18 mouse cellular contexts compared by ENCODE assay signal in genomic region chr15:62331138-62331800, GRCm38 (mm10).
A peak's percentile ranks its signal among the peaks of the same experiment; 100 is the strongest.
DNase-seq lines count a peak whose midpoint lies in the region; ATAC-seq and TF ChIP-seq lines count a peak whose summit lies in the region.
"Had no signal": no experiment of that assay in that cellular context is flagged by ENCODE, and none has a peak within 500 bp of the region (broad histone marks: within the 10 kb centered on the region; RNA-seq: fewer than 3 reads in every experiment).

No protein-coding gene starts in this region.

- TF ChIP-seq CTCF in liver, adult 2 months (IDR thresholded peaks at IDR 0.05; ENCODE audit: low read depth, low read length) = peak; percentile 56
- peak; percentile 58 for TF ChIP-seq CTCF in intestine, postnatal 0 days (IDR thresholded peaks at IDR 0.05; ENCODE audit: low read depth)

- no peaks in the 10 kb centered on the region for H3K36me3 ChIP-seq in liver, adult 2 months (ENCODE audit: control insufficient read depth, insufficient read depth, low read length)
- no peaks in the 10 kb centered on the region for H3K36me3 ChIP-seq in liver, embryonic 12.5 days
- H3K36me3 ChIP-seq in intestine, postnatal 0 days (ENCODE audit: control insufficient read depth, insufficient read depth) = no peaks in the 10 kb centered on the region
- H3K36me3 ChIP-seq: embryonic facial prominence, embryonic 13.5 days; limb, embryonic 10.5 days; midbrain, embryonic 10.5 days had no signal

- no peaks in the 10 kb centered on the region for H3K27me3 ChIP-seq in liver, adult 2 months (ENCODE audit: control insufficient read depth, insufficient read depth, low read length)
- H3K27me3 ChIP-seq in liver, embryonic 12.5 days (replicated peaks) = no peaks in the 10 kb centered on the region
- no peaks in the 10 kb centered on the region for H3K27me3 ChIP-seq in intestine, postnatal 0 days (replicated peaks; ENCODE audit: control insufficient read depth, insufficient read depth, low read length)
- H3K27me3 ChIP-seq: embryonic facial prominence, embryonic 13.5 days had no signal

- ATAC-seq in liver, embryonic 12.5 days = no peak
- no peak for ATAC-seq in intestine, postnatal 0 days
- ATAC-seq in megakaryocyte progenitor cell, adult 5-6 weeks (replicated peaks; ENCODE audit: poor library complexity) = no peak
- ATAC-seq: forebrain, postnatal 0 days; hindbrain, embryonic 16.5 days had no signal

- no peak overlapping the region for H3K4me2 ChIP-seq in liver, embryonic 12.5 days
- no peak overlapping the region for H3K4me2 ChIP-seq in intestine, postnatal 0 days (replicated peaks; ENCODE audit: low read depth)
- H3K4me2 ChIP-seq: embryonic facial prominence, embryonic 13.5 days had no signal

- no peak for TF ChIP-seq POLR2A in liver, adult 2 months (IDR thresholded peaks at IDR 0.05; ENCODE audit: extremely low read depth, insufficient read depth, low read length)

- H3K9me3 ChIP-seq in liver, embryonic 12.5 days (replicated peaks) = no peaks in the 10 kb centered on the region
- no peaks in the 10 kb centered on the region for H3K9me3 ChIP-seq in intestine, postnatal 0 days (ENCODE audit: control insufficient read depth)
- H3K9me3 ChIP-seq: embryonic facial prominence, embryonic 13.5 days; limb, embryonic 10.5 days; midbrain, embryonic 10.5 days had no signal

- no peak overlapping the region for H3K4me3 ChIP-seq in liver, adult 2 months (ENCODE audit: insufficient read depth, low read depth, low read length)
- H3K4me3 ChIP-seq in liver, embryonic 12.5 days = no peak overlapping the region
- no peak overlapping the region for H3K4me3 ChIP-seq in intestine, postnatal 0 days (ENCODE audit: low read depth, low read length)
- H3K4me3 ChIP-seq: embryonic facial prominence, embryonic 13.5 days; left cerebral cortex, adult 2 months; limb, embryonic 10.5 days; midbrain, embryonic 10.5 days had no signal

- peaks cover 28% of the 10 kb centered on the region for H3K4me1 ChIP-seq in liver, adult 2 months (ENCODE audit: control insufficient read depth, insufficient read depth, low read length)
- H3K4me1 ChIP-seq in liver, embryonic 12.5 days = peaks cover 54% of the 10 kb centered on the region
- 0 out of 2 replicates have a peak, but pooled peaks cover 3% of the 10 kb centered on the region for H3K4me1 ChIP-seq in intestine, postnatal 0 days (replicated peaks; ENCODE audit: control insufficient read depth, insufficient read depth, low read length)

- peak; percentile 62 for DNase-seq in heart, adult 11 months
- DNase-seq in heart, postnatal 4 days = no peak
- peak; percentile 83 for DNase-seq in liver, adult 2 months (ENCODE audit: extremely low read depth, low read depth, low spot score)
- peak; percentile 8 to 29 for DNase-seq in kidney, postnatal 4 days
- DNase-seq in cerebellum, adult 9-11 months = no peak
- DNase-seq: cerebellum, adult 9-10 months; forebrain, postnatal 0 days; gastrocnemius, postnatal 10 days; heart, postnatal 10 days; right cerebral cortex, postnatal 25 days had no signal

- 49% methylated on average over 3 of the region's 3 CpGs for WGBS in liver, adult 2 months
- 72% methylated on average over 3 of the region's 3 CpGs for WGBS in liver, embryonic 12.5 days (ENCODE audit: insufficient replicate concordance)
- 79% methylated on average over 3 of the region's 3 CpGs for WGBS in intestine, postnatal 0 days

- H3K27ac ChIP-seq in liver, adult 2 months (replicated peaks; ENCODE audit: insufficient read depth, low read depth, low read length) = peak overlapping the region; percentile 62
- no peak overlapping the region for H3K27ac ChIP-seq in liver, embryonic 12.5 days
- no peak overlapping the region for H3K27ac ChIP-seq in intestine, postnatal 0 days (ENCODE audit: low read depth, low read length)
- H3K27ac ChIP-seq: embryonic facial prominence, embryonic 13.5 days; left cerebral cortex, adult 2 months; limb, embryonic 10.5 days; midbrain, embryonic 10.5 days had no signal

- no peaks in the 10 kb centered on the region for H3K79me2 ChIP-seq in liver, adult 2 months (ENCODE audit: control insufficient read depth, insufficient read depth, low read length)

- no peak overlapping the region for H3K9ac ChIP-seq in liver, adult 2 months (ENCODE audit: low read depth, low read length)
- H3K9ac ChIP-seq in liver, embryonic 12.5 days = no peak overlapping the region
- no peak overlapping the region for H3K9ac ChIP-seq in intestine, postnatal 0 days (ENCODE audit: low read depth, low read length)
- H3K9ac ChIP-seq: embryonic facial prominence, embryonic 13.5 days; forebrain, postnatal 0 days had no signal

Comparison
In these comparisons a context has a peak if more than half of its experiments do, and no peak if none do; other contexts are left out.
1. DNase-seq: peak in heart, adult 11 months (single experiment), liver, adult 2 months (single experiment) and kidney, postnatal 4 days (2 of 2); none in heart, postnatal 4 days (single experiment) and cerebellum, adult 9-11 months (single experiment).